Mouse (Mus musculus) stomach, postnatal 0 days (tissue): ENCODE data around the gene Rps6ka1. TPM values are rescaled to one million over a fixed set of nuclear protein-coding genes. Genes with fewer than 3 reads are reported as not detected.

Source experiments
- ATAC-seq: fragments of 200-750 bp; cut with Nextera tagmentation; 2 replicates; pipeline ENCODE4 v1.8.0; 2017; ENCODE audit not compliant: low FRiP score, low TSS enrichment
- DNase-seq: peaks from one replicate; pipeline ENCODE4 v3.0.0-alpha.2; 2016; ENCODE audit warnings: low spot score
- H3K27ac ChIP-seq: fragments of 300-500 bp; sonication (generic); replicated peaks from 2 replicates; pipeline ENCODE4 v1.5.1; 2014; ENCODE audit warnings: mild to moderate bottlenecking, control low read depth
- H3K27me3 ChIP-seq: fragments of 300-500 bp; sonication (generic); 2 replicates; pipeline ENCODE4 v1.6.1; 2014; ENCODE audit warnings: low read length; ENCODE audit not compliant: control insufficient read depth, insufficient read depth
- H3K36me3 ChIP-seq: fragments of 300-500 bp; sonication (generic); 2 replicates; pipeline ENCODE4 v1.6.1; 2014; ENCODE audit warnings: low read length, mixed read lengths; ENCODE audit not compliant: control insufficient read depth, insufficient read depth
- H3K4me1 ChIP-seq: fragments of 300-500 bp; sonication (generic); replicated peaks from 2 replicates; pipeline ENCODE4 v1.6.1; 2014; ENCODE audit warnings: antibody characterized with exemption; ENCODE audit not compliant: control insufficient read depth, insufficient read depth
- H3K4me2 ChIP-seq: fragments of 300-500 bp; sonication (generic); replicated peaks from 2 replicates; pipeline ENCODE4 v1.6.1; 2014; ENCODE audit warnings: low read depth, mild to moderate bottlenecking, control low read depth, moderate library complexity
- H3K4me3 ChIP-seq: fragments of 300-500 bp; sonication (generic); 2 replicates; pipeline ENCODE4 v1.5.1; 2014; ENCODE audit warnings: low read depth, low read length, control low read depth
- H3K9ac ChIP-seq: fragments of 300-500 bp; sonication (generic); 2 replicates; pipeline ENCODE4 v1.6.1; 2014; ENCODE audit warnings: mild to moderate bottlenecking, low read length, control low read depth, mixed read lengths
- H3K9me3 ChIP-seq: fragments of 300-500 bp; sonication (generic); 2 replicates; pipeline ENCODE4 v1.6.1; 2016; ENCODE audit warnings: low read length; ENCODE audit not compliant: control insufficient read depth
- CTCF ChIP-seq: IDR thresholded peaks from 2 replicates; pipeline ENCODE4 v1.5.1; 2016; ENCODE audit warnings: antibody characterized with exemption, low read depth, mild to moderate bottlenecking, moderate library complexity
- EP300 ChIP-seq: optimal IDR thresholded peaks from 2 replicates; pipeline ENCODE3; 2016; ENCODE audit warnings: antibody characterized with exemption
- WGBS: fragments of 180-500 bp; shearing (Covaris S2); extraction: QIAGEN DNeasy Blood & Tissue Kit; methylation state at CpG from one replicate; pipeline ENCODE4 v1.1.7; 2014; 5-methylcytosine and 5-hydroxymethylcytosine counted together
- polyA plus RNA-seq: library from polyadenylated mRNA; unstranded; fragments of >200 nt; fragmentation: Nextera tagmentation; extraction: Ambion mirVana; gene quantifications from 2 replicates; pipeline ENCODE4 v1.2.1, GENCODE M21; 2015

Gene Rps6ka1
- polyA plus RNA-seq, 1 experiment from 2014 or later, result 46.0 TPM

- H3K4me2 ChIP-seq, result no peak overlapping the region
- WGBS, result 47% methylated on average over 13 of the region's 13 CpGs
- peak overlapping the region; percentile 67 for H3K27ac ChIP-seq
- H3K4me1 ChIP-seq, result no peaks in the 10 kb centered on the region
- no peak for TF ChIP-seq EP300
- TF ChIP-seq CTCF, result no peak
- H3K4me3 ChIP-seq, result no peak overlapping the region
- DNase-seq (no peak), ATAC-seq (peak; percentile 37; the same call in 1 of the 2 replicates)
- no peaks in the 10 kb centered on the region for H3K27me3 ChIP-seq
- peaks cover 9% of the 10 kb centered on the region; the same call in 1 of the 2 replicates for H3K36me3 ChIP-seq
- H3K9ac ChIP-seq, result peak overlapping the region; percentile 38; the same call in 1 of the 2 replicates
- H3K9me3 ChIP-seq, result no peaks in the 10 kb centered on the region
Measured at GRCm38 (mm10) chr4:133864380-133864981, 23.1 kb downstream of the Rps6ka1 start.

- Histone ChIP-seq H3K4me2 (no peak overlapping the region), H3K4me1 (no peaks in the 10 kb centered on the region), H3K4me3 (no peak overlapping the region), H3K9me3 (no peaks in the 10 kb centered on the region), H3K36me3 (peaks cover 9% of the 10 kb centered on the region; the same call in 1 of the 2 replicates), H3K9ac (no peak overlapping the region), H3K27ac (peak overlapping the region; percentile 67; the same call in 1 of the 2 replicates), H3K27me3 (no peaks in the 10 kb centered on the region)
- 68% methylated on average over 12 of the region's 12 CpGs for WGBS
- TF ChIP-seq CTCF, result no peak
- no peak for TF ChIP-seq EP300
- DNase-seq (no peak), ATAC-seq (no peak; the same call in 1 of the 2 replicates)
Measured at GRCm38 (mm10) chr4:133863795-133864379, 23.7 kb downstream of the Rps6ka1 start.

GRCm38 (mm10) chr4:133857527-133857926 lies 30.1 kb downstream of the Rps6ka1 start:
- TF ChIP-seq EP300 (no peak), CTCF (peak; percentile 17; the same call in 1 of the 2 replicates)
- no peaks in the 10 kb centered on the region for H3K4me1 ChIP-seq
- ATAC-seq (no peak), DNase-seq (no peak)
- 75% methylated on average over 4 of the region's 4 CpGs for WGBS
- no peaks in the 10 kb centered on the region for H3K9me3 ChIP-seq
- H3K36me3 ChIP-seq, result peaks cover 4% of the 10 kb centered on the region; the same call in 1 of the 2 replicates
- H3K4me2 ChIP-seq, result no peak overlapping the region
- no peaks in the 10 kb centered on the region for H3K27me3 ChIP-seq
- H3K27ac ChIP-seq, result no peak overlapping the region
- H3K9ac ChIP-seq, result no peak overlapping the region
- H3K4me3 ChIP-seq, result no peak overlapping the region

GRCm38 (mm10) chr4:133854621-133855020 lies 33.0 kb downstream of the Rps6ka1 start:
- no peak for TF ChIP-seq CTCF
- WGBS, result 85% methylated on average over 4 of the region's 4 CpGs
- Histone ChIP-seq H3K36me3 (peaks cover 5% of the 10 kb centered on the region), H3K4me1 (no peaks in the 10 kb centered on the region), H3K9ac (no peak overlapping the region), H3K4me2 (no peak overlapping the region), H3K4me3 (no peak overlapping the region), H3K27me3 (no peaks in the 10 kb centered on the region), H3K27ac (no peak overlapping the region), H3K9me3 (no peaks in the 10 kb centered on the region)
- DNase-seq (no peak), ATAC-seq (no peak)

GRCm38 (mm10) chr4:133853630-133854029 lies 34.0 kb downstream of the Rps6ka1 start:
- Histone ChIP-seq H3K36me3 (peaks cover 5% of the 10 kb centered on the region; the same call in 1 of the 2 replicates), H3K4me3 (no peak overlapping the region)
- TF ChIP-seq CTCF (no peak), EP300 (no peak)

GRCm38 (mm10) chr4:133846625-133847024 lies 41.0 kb downstream of the Rps6ka1 start:
- TF ChIP-seq EP300, result no peak
- TF ChIP-seq CTCF, result no peak
- H3K4me3 ChIP-seq, result no peak overlapping the region
- no peak for DNase-seq
- 80% methylated on average over 1 of the region's 1 CpGs for WGBS
- no peak overlapping the region for H3K9ac ChIP-seq
- H3K36me3 ChIP-seq, result peaks cover 5% of the 10 kb centered on the region; the same call in 1 of the 2 replicates
- no peaks in the 10 kb centered on the region for H3K27me3 ChIP-seq
- no peak overlapping the region for H3K27ac ChIP-seq
- no peaks in the 10 kb centered on the region for H3K9me3 ChIP-seq
- H3K4me2 ChIP-seq, result no peak overlapping the region
- H3K4me1 ChIP-seq, result no peaks in the 10 kb centered on the region
- ATAC-seq, result no peak

More at GRCm38 (mm10) chr4:133853630-133854029, 34.0 kb downstream of the Rps6ka1 start:
- no peak overlapping the region for H3K4me2 ChIP-seq
- no peak for ATAC-seq
- no peaks in the 10 kb centered on the region for H3K9me3 ChIP-seq
- H3K4me1 ChIP-seq, result no peaks in the 10 kb centered on the region
- 52% methylated on average over 10 of the region's 10 CpGs for WGBS
- H3K27ac ChIP-seq, result no peak overlapping the region
- H3K27me3 ChIP-seq, result no peaks in the 10 kb centered on the region
- no peak overlapping the region for H3K9ac ChIP-seq
- DNase-seq, result no peak
